Mouse (Mus musculus) E14TG2a.4 (cell line): ENCODE measurements around the gene Krtap27-1.

Experiments used
- H3K27me3 ChIP-seq: 2 replicates; pipeline ENCODE4 v1.6.1; 2014; ENCODE audit warnings: low read length, control low read depth; ENCODE audit not compliant: insufficient read depth
- H3K36me3 ChIP-seq: 2 replicates; pipeline ENCODE4 v1.6.1; 2014; ENCODE audit warnings: low read length, control low read depth; ENCODE audit not compliant: insufficient read depth
- H3K4me1 ChIP-seq: replicated peaks from 2 replicates; pipeline ENCODE4 v1.6.1; 2014; ENCODE audit warnings: low read depth, low read length, control low read depth
- H3K4me3 ChIP-seq: replicated peaks from 2 replicates; pipeline ENCODE4 v1.5.1; 2014; ENCODE audit warnings: mild to moderate bottlenecking, low read length
- H3K9me3 ChIP-seq: 2 replicates; pipeline ENCODE4 v1.6.1; 2014; ENCODE audit warnings: low read length, control low read depth
- CTCF ChIP-seq: conservative IDR thresholded peaks from 2 replicates; pipeline ENCODE4 v1.5.1; 2014; ENCODE audit warnings: low read length
- NANOG ChIP-seq: IDR thresholded peaks from 2 replicates; pipeline ENCODE4 v1.6.1; 2014; ENCODE audit warnings: borderline replicate concordance, low read length, mixed read lengths
- POU5F1 ChIP-seq: IDR thresholded peaks from 2 replicates; pipeline ENCODE4 v1.6.1; 2014; ENCODE audit warnings: low read length, borderline replicate concordance

Gene Krtap27-1

GRCm38 (mm10) chr16:88681282-88681681, 9.8 kb upstream of the Krtap27-1 start:
- H3K4me1 ChIP-seq: no peaks in the 10 kb centered on the region
- H3K27me3 ChIP-seq: no peaks in the 10 kb centered on the region
- no peaks in the 10 kb centered on the region for H3K9me3 ChIP-seq
- H3K36me3 ChIP-seq: no peaks in the 10 kb centered on the region
- TF ChIP-seq POU5F1: no peak
- no peak for TF ChIP-seq NANOG
- TF ChIP-seq CTCF: no peak
- H3K4me3 ChIP-seq: no peak overlapping the region

GRCm38 (mm10) chr16:88679099-88679498, 7.6 kb upstream of the Krtap27-1 start:
- TF ChIP-seq POU5F1 (no peak), CTCF (no peak), NANOG (no peak)
- Histone ChIP-seq H3K4me1 (no peaks in the 10 kb centered on the region), H3K27me3 (no peaks in the 10 kb centered on the region), H3K36me3 (no peaks in the 10 kb centered on the region), H3K4me3 (no peak overlapping the region), H3K9me3 (no peaks in the 10 kb centered on the region)

GRCm38 (mm10) chr16:88657426-88657825, 14.0 kb downstream of the Krtap27-1 start:
- H3K36me3 ChIP-seq: no peaks in the 10 kb centered on the region
- TF ChIP-seq NANOG (no peak), POU5F1 (no peak), CTCF (0 out of 2 replicates have a peak, but pooled peaks have one; percentile 4)
- no peaks in the 10 kb centered on the region for H3K27me3 ChIP-seq
- no peaks in the 10 kb centered on the region for H3K4me1 ChIP-seq
- H3K9me3 ChIP-seq: no peaks in the 10 kb centered on the region
- H3K4me3 ChIP-seq: no peak overlapping the region

- H3K4me3 ChIP-seq: no peak overlapping the region
- no peaks in the 10 kb centered on the region for H3K9me3 ChIP-seq
- TF ChIP-seq NANOG (no peak), POU5F1 (no peak), CTCF (no peak)
- H3K27me3 ChIP-seq: no peaks in the 10 kb centered on the region
- no peaks in the 10 kb centered on the region for H3K36me3 ChIP-seq
- H3K4me1 ChIP-seq: no peaks in the 10 kb centered on the region
These were observed 19.5 kb downstream of the Krtap27-1 start for GRCm38 (mm10) chr16:88651952-88652351.

GRCm38 (mm10) chr16:88651082-88651481, 20.4 kb downstream of the Krtap27-1 start:
- no peaks in the 10 kb centered on the region for H3K27me3 ChIP-seq
- no peak overlapping the region for H3K4me3 ChIP-seq
- TF ChIP-seq POU5F1 (no peak), NANOG (no peak), CTCF (no peak)
- H3K9me3 ChIP-seq: no peaks in the 10 kb centered on the region
- H3K36me3 ChIP-seq: no peaks in the 10 kb centered on the region
- H3K4me1 ChIP-seq: no peaks in the 10 kb centered on the region

- H3K27me3 ChIP-seq: no peaks in the 10 kb centered on the region
These were observed 24.1 kb downstream of the Krtap27-1 start, which contains the start of gene Krtap26-1 for GRCm38 (mm10) chr16:88647358-88647846. Gene Krtap26-1 (minus strand): TSS chr16:88647796.

GRCm38 (mm10) chr16:88646366-88647111, 24.9 kb downstream of the Krtap27-1 start:
- TF ChIP-seq CTCF (no peak), NANOG (no peak), POU5F1 (no peak)
- Histone ChIP-seq H3K27me3 (no peaks in the 10 kb centered on the region), H3K36me3 (no peaks in the 10 kb centered on the region), H3K4me1 (no peaks in the 10 kb centered on the region), H3K4me3 (no peak overlapping the region), H3K9me3 (no peaks in the 10 kb centered on the region)

More at GRCm38 (mm10) chr16:88647358-88647846, 24.1 kb downstream of the Krtap27-1 start, which contains the start of gene Krtap26-1:
- TF ChIP-seq NANOG (no peak), CTCF (no peak), POU5F1 (no peak)
- Histone ChIP-seq H3K4me3 (no peak within 1 kb of the TSS), H3K9me3 (no peaks in the 10 kb centered on the region), H3K4me1 (no peaks in the 10 kb centered on the region), H3K36me3 (no peaks in the 10 kb centered on the region)

GRCm38 (mm10) chr16:88640053-88640452, 31.4 kb downstream of the Krtap27-1 start:
- H3K4me3 ChIP-seq: no peak overlapping the region
- no peak for TF ChIP-seq NANOG
- no peak for TF ChIP-seq CTCF
- TF ChIP-seq POU5F1: no peak
- H3K4me1 ChIP-seq: no peaks in the 10 kb centered on the region
- H3K9me3 ChIP-seq: no peaks in the 10 kb centered on the region
- no peaks in the 10 kb centered on the region for H3K27me3 ChIP-seq
- H3K36me3 ChIP-seq: no peaks in the 10 kb centered on the region
